Mouse (Mus musculus) small intestine, adult 2 months (tissue): ENCODE measurements around the gene 5730409E04Rik.

Source experiments
- CTCF ChIP-seq: fragments of 200-500 bp; IDR thresholded peaks from 2 replicates; pipeline ENCODE4 v1.5.1; 2012; ENCODE audit warnings: low read depth, mild to moderate bottlenecking, control low read depth, inconsistent platforms, low read length, moderate library complexity, mixed read lengths; ENCODE audit not compliant: insufficient replicate concordance, insufficient read length; ENCODE audit errors: extremely low read depth
- POLR2A ChIP-seq: fragments of 200-500 bp; IDR thresholded peaks from 2 replicates; pipeline ENCODE4 v1.6.1; 2012; ENCODE audit warnings: low read depth, mild to moderate bottlenecking, control low read depth, inconsistent platforms, low read length, moderate library complexity

GRCm38 (mm10) chr4:126616312-126616711 is 6.7 kb downstream of the 5730409E04Rik start:
- TF ChIP-seq CTCF (no peak), POLR2A (no peak)
